Mouse (Mus musculus): ENCODE measurements at regions not wholly inside any gene's neighbourhood (a gene's known extent, or its start where the extent isn't known, plus 50 kb on each side); places are given as distances from the start of the nearest gene placed in this dataset.

DNA sequence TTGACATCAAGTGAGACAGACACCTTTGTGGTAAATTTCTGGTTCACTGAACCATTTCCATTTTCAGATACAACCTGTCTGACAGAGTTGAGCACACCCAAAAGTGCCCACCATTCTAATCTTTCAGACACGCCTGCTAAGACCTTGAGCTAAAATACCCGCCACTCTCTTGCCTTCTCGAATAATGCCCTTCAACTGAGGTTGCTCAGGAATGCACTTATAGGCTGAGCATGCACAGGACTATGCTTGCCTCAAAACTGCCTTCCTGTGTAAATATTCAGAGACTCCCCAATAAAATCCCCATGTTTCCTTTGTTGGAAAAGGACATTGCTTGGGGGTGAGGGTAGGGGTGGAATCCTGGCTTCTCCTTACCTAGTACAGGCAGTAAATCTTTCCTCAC, 115.3 kb downstream of the Sox4 start:
- TF ChIP-seq CTCF (IDR thresholded peaks at IDR 0.05; ENCODE audit: extremely low read depth, insufficient read depth, low read length): no peak
- no peak for TF ChIP-seq POLR2A (IDR thresholded peaks at IDR 0.05; ENCODE audit: extremely low read depth, insufficient read depth, low read length)

Data from cortical plate, adult 2 months (tissue).